8 mouse cellular contexts compared by ENCODE assay signal in the genomic region with DNA sequence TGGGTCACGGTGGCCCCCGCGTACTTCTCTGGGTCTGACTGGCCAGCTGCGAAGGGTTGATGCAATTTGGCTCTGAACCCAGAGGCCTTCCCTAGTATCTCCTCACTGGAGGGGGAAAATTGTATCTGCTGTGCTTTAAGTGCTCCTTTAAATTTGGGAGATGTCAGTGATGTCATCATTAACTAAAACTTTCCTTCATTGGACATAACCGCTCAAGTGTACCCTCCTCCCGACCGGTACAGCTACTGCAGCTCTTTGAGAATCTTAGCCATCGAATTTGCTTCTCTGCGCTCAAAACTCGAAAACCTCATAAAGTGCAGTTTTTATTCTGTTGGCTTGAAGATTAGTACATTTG. TPM values are rescaled to one million over a fixed set of nuclear protein-coding genes. Genes with fewer than 3 reads are reported as not detected.
DNase-seq lines count a peak whose midpoint lies in the region; ATAC-seq and TF ChIP-seq lines count a peak whose summit lies in the region.

No protein-coding gene starts in this region.

- peak overlapping the region; percentile 95 for H3K4me2 ChIP-seq in embryonic facial prominence, embryonic 14.5 days (ENCODE audit: low read depth, low read length)
- peak overlapping the region; percentile 67 for H3K4me2 ChIP-seq in hindbrain, embryonic 15.5 days
- H3K4me2 ChIP-seq in midbrain, embryonic 16.5 days (ENCODE audit: low read length), result peak overlapping the region; percentile 79

- no peak; the same call in 1 of the 2 replicates for TF ChIP-seq CTCF in layer of hippocampus, adult 2 months (conservative IDR thresholded peaks at IDR 0.05)

- H3K27ac ChIP-seq in layer of hippocampus, adult 2 months, result peak overlapping the region; percentile 98
- H3K27ac ChIP-seq in embryonic facial prominence, embryonic 14.5 days (replicated peaks; ENCODE audit: low read depth, low read length), result no peak overlapping the region
- H3K27ac ChIP-seq in hindbrain, embryonic 15.5 days (replicated peaks), result peak overlapping the region; percentile 91
- peak overlapping the region; percentile 88 for H3K27ac ChIP-seq in midbrain, embryonic 16.5 days (ENCODE audit: low read length)

- peak; percentile 19 to 29 for DNase-seq in layer of hippocampus, adult 2 months (ENCODE audit: low spot score in 2 of 2)
- no peak for DNase-seq in layer of hippocampus, adult 9-10 months (ENCODE audit: low spot score)
- no peak for DNase-seq in embryonic facial prominence, embryonic 14.5 days (ENCODE audit: low spot score)
- no peak for DNase-seq in spleen, adult 18-20 months
- DNase-seq in spleen, postnatal 4 days (ENCODE audit: low spot score in 2 of 2), result no peak
- DNase-seq in MN1 (ENCODE audit: low spot score), result no peak

- H3K9ac ChIP-seq in embryonic facial prominence, embryonic 14.5 days (ENCODE audit: low read depth, low read length), result peak overlapping the region; percentile 60; the same call in 1 of the 2 replicates
- peak overlapping the region; percentile 80 for H3K9ac ChIP-seq in hindbrain, embryonic 15.5 days
- H3K9ac ChIP-seq in midbrain, embryonic 16.5 days (ENCODE audit: low read depth, low read length), result peak overlapping the region; percentile 87

- H3K36me3 ChIP-seq in embryonic facial prominence, embryonic 14.5 days (ENCODE audit: control insufficient read depth, insufficient read depth, low read length), result no peaks in the 10 kb centered on the region
- H3K36me3 ChIP-seq in hindbrain, embryonic 15.5 days, result no peaks in the 10 kb centered on the region
- no peaks in the 10 kb centered on the region for H3K36me3 ChIP-seq in midbrain, embryonic 16.5 days (ENCODE audit: control insufficient read depth, insufficient read depth, low read length)

- H3K4me3 ChIP-seq in layer of hippocampus, adult 2 months, result peak overlapping the region; percentile 94
- peak overlapping the region; percentile 58 for H3K4me3 ChIP-seq in embryonic facial prominence, embryonic 14.5 days (ENCODE audit: low read depth, low read length)
- peak overlapping the region; percentile 73 for H3K4me3 ChIP-seq in hindbrain, embryonic 15.5 days
- H3K4me3 ChIP-seq in midbrain, embryonic 16.5 days (ENCODE audit: low read depth, low read length), result peak overlapping the region; percentile 94

- no peak for ATAC-seq in embryonic facial prominence, embryonic 14.5 days (ENCODE audit: low read depth)
- peak; percentile 54 for ATAC-seq in hindbrain, embryonic 15.5 days (ENCODE audit: low FRiP score, low read depth)
- ATAC-seq in midbrain, embryonic 16.5 days, result peak; percentile 55; the same call in 1 of the 2 replicates

- peaks cover 3% of the 10 kb centered on the region; the same call in 1 of the 2 replicates for H3K4me1 ChIP-seq in embryonic facial prominence, embryonic 14.5 days (ENCODE audit: control insufficient read depth, insufficient read depth, low read length)
- H3K4me1 ChIP-seq in hindbrain, embryonic 15.5 days (replicated peaks), result peaks cover 12% of the 10 kb centered on the region
- peaks cover 11% of the 10 kb centered on the region; the same call in 1 of the 2 replicates for H3K4me1 ChIP-seq in midbrain, embryonic 16.5 days (ENCODE audit: control insufficient read depth, insufficient read depth, low read length)

- WGBS in embryonic facial prominence, embryonic 14.5 days, result 24% methylated on average over 10 of the region's 10 CpGs
- 12% methylated on average over 10 of the region's 10 CpGs for WGBS in hindbrain, embryonic 15.5 days
- 16% methylated on average over 10 of the region's 10 CpGs for WGBS in midbrain, embryonic 16.5 days

- no peaks in the 10 kb centered on the region for H3K9me3 ChIP-seq in embryonic facial prominence, embryonic 14.5 days (ENCODE audit: control insufficient read depth, low read length)
- H3K9me3 ChIP-seq in hindbrain, embryonic 15.5 days, result no peaks in the 10 kb centered on the region
- H3K9me3 ChIP-seq in midbrain, embryonic 16.5 days (replicated peaks; ENCODE audit: control insufficient read depth, low read length, poor library complexity, severe bottlenecking), result no peaks in the 10 kb centered on the region

- peaks cover 26% of the 10 kb centered on the region for H3K27me3 ChIP-seq in embryonic facial prominence, embryonic 14.5 days (replicated peaks; ENCODE audit: control insufficient read depth, insufficient read depth, low read length)
- H3K27me3 ChIP-seq in hindbrain, embryonic 15.5 days, result no peaks in the 10 kb centered on the region
- H3K27me3 ChIP-seq in midbrain, embryonic 16.5 days (ENCODE audit: control insufficient read depth, insufficient read depth, low read depth, low read length), result no peaks in the 10 kb centered on the region

RNA-seq across cellular contexts. Expression of gene Otud7a, which starts 0.8 kb away (rescaled TPM):
- total RNA-seq in layer of hippocampus, adult 2 months (2021), result 10 to 100 TPM; 71.3 to 72.5 TPM
- 0.51 and 0.64 TPM in 2 replicates for polyA plus RNA-seq in embryonic facial prominence, embryonic 14.5 days (2014; fragmentation: Nextera tagmentation; extraction: Ambion mirVana)
- 4.0 and 6.0 TPM in 2 replicates for polyA plus RNA-seq in hindbrain, embryonic 15.5 days (2015; fragmentation: Nextera tagmentation; extraction: Ambion mirVana)
- polyA plus RNA-seq in midbrain, embryonic 16.5 days (2015; fragmentation: Nextera tagmentation; extraction: Ambion mirVana), result 2.7 and 3.4 TPM in 2 replicates

Comparison
In these comparisons a context has a peak if more than half of its experiments do, and no peak if none do; other contexts are left out.
1. DNase-seq: peak in layer of hippocampus, adult 2 months (2 of 2); none in layer of hippocampus, adult 9-10 months (single experiment), embryonic facial prominence, embryonic 14.5 days (single experiment), spleen, adult 18-20 months (0 of 2), spleen, postnatal 4 days (0 of 2) and MN1 (single experiment).
2. Peak in every context shown above with its lines, with median percentiles within 50 percentile points of each other: H3K4me3 ChIP-seq, H3K4me2 ChIP-seq and H3K9ac ChIP-seq.